Mouse (Mus musculus) heart, adult 2 months (tissue): Measurements from ENCODE around the gene 4632433K11Rik.

Source experiments
- CTCF ChIP-seq: fragments of 200-600 bp; IDR thresholded peaks from 2 replicates; pipeline ENCODE4 v1.8.1; 2022; ENCODE audit warnings: antibody characterized with exemption, mild to moderate bottlenecking, moderate library complexity
- EP300 ChIP-seq: fragments of 200-500 bp; IDR thresholded peaks from 2 replicates; pipeline ENCODE4 v1.6.1; 2011; ENCODE audit warnings: low read depth, low read length, control low read depth; ENCODE audit not compliant: insufficient read depth
- POLR2A ChIP-seq: fragments of 200-500 bp; IDR thresholded peaks from 2 replicates; pipeline ENCODE4 v1.6.1; 2011; ENCODE audit warnings: mild to moderate bottlenecking, low read depth, low read length, control low read depth; ENCODE audit not compliant: insufficient read depth

DNA sequence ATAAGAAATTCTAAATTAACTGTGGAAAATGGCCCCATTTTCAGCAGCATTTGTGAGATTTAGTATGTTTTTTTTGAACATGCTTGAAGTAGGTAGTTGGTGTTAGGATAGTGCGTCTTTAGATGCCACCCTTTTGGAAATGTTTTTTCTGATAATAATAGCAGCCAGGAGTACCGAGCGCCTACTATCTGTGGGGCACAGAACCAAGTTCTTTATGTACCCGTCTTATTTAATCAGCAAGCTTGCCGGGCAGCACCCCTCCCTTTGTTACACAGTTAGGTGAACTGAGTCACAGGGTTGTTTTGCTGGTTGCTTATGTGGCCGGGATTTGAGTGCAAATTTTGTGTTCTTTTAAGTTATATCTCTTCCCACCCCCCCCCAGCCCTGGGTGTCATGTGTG lies 47.3 kb downstream of the 4632433K11Rik start:
- no peak for TF ChIP-seq POLR2A
- TF ChIP-seq CTCF, result no peak; the same call in 1 of the 2 replicates
- TF ChIP-seq EP300, result no peak
